Mouse (Mus musculus) embryonic fibroblast, embryonic 13.5 days (primary cell): ENCODE results near the gene Vrk3.

Source experiments
- CTCF ChIP-seq: IDR thresholded peaks from 2 replicates; pipeline ENCODE4 v1.5.1; 2011; ENCODE audit warnings: mild to moderate bottlenecking, control low read depth, low read length, moderate library complexity, borderline replicate concordance; ENCODE audit not compliant: insufficient read depth
- POLR2A ChIP-seq: IDR thresholded peaks from 2 replicates; pipeline ENCODE4 v1.6.1; 2011; ENCODE audit warnings: low read depth, mild to moderate bottlenecking, control low read depth, low read length, moderate library complexity

DNA sequence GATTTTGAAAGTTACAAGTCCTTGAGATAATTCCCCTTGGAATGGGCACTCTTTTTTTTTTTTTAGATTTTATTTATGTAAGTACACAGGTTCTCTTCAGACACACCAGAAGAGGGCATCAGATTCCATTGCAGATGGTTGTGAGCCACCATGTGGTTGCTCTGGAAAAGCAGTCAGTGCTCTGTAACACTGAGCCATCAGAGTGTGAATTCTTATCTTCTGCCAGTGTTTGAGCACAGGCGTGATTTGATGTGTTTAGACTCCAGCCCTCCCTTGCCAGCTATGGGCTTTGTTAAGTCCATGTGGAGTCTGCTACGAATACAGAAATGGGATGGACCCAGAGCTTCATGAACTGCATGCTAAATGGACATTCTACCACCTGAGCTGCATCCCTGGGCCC, 70.0 kb downstream of the Vrk3 start:
- TF ChIP-seq CTCF (0 out of 2 replicates have a peak, but pooled peaks have one; percentile 3), POLR2A (peak; percentile 24; the same call in 1 of the 2 replicates)
